Mouse (Mus musculus) intestine, embryonic 16.5 days (tissue): ENCODE data around the gene Xirp1. TPM values are rescaled to one million over a fixed set of nuclear protein-coding genes. Genes with fewer than 3 reads are reported as not detected.
A peak's percentile ranks its signal among the peaks of the same experiment; 100 is the strongest.

Source experiments
- ATAC-seq: fragments of 200-750 bp; cut with Nextera tagmentation; 2 replicates; pipeline ENCODE4 v1.8.0; 2017; ENCODE audit warnings: moderate TSS enrichment, moderate library complexity
- H3K27ac ChIP-seq: fragments of 300-500 bp; sonication (generic); 2 replicates; pipeline ENCODE4 v1.5.1; 2014; ENCODE audit warnings: mild to moderate bottlenecking, low read length
- H3K27me3 ChIP-seq: fragments of 300-500 bp; sonication (generic); replicated peaks from 2 replicates; pipeline ENCODE4 v1.6.1; 2014; ENCODE audit warnings: low read length, control low read depth, mixed read lengths; ENCODE audit not compliant: control insufficient read depth, insufficient read depth
- H3K36me3 ChIP-seq: fragments of 300-500 bp; sonication (generic); 2 replicates; pipeline ENCODE4 v1.6.1; 2014; ENCODE audit warnings: low read length, control low read depth; ENCODE audit not compliant: control insufficient read depth, insufficient read depth
- H3K4me1 ChIP-seq: fragments of 300-500 bp; sonication (generic); 2 replicates; pipeline ENCODE4 v1.6.1; 2014; ENCODE audit warnings: low read length, control low read depth, mixed read lengths; ENCODE audit not compliant: control insufficient read depth, insufficient read depth
- H3K4me2 ChIP-seq: fragments of 300-500 bp; sonication (generic); 2 replicates; pipeline ENCODE4 v1.6.1; 2014; ENCODE audit warnings: low read depth, low read length, control low read depth
- H3K4me3 ChIP-seq: fragments of 300-500 bp; sonication (generic); 2 replicates; pipeline ENCODE4 v1.5.1; 2014; ENCODE audit warnings: mild to moderate bottlenecking, low read length
- H3K9ac ChIP-seq: fragments of 300-500 bp; sonication (generic); 2 replicates; pipeline ENCODE4 v1.6.1; 2014; ENCODE audit warnings: low read depth, low read length
- H3K9me3 ChIP-seq: fragments of 300-500 bp; sonication (generic); 2 replicates; pipeline ENCODE4 v1.6.1; 2016; ENCODE audit warnings: low read length, control low read depth; ENCODE audit not compliant: control insufficient read depth
- WGBS: fragments of 180-500 bp; shearing (Covaris S2); extraction: QIAGEN DNeasy Blood & Tissue Kit; methylation state at CpG from one replicate; pipeline ENCODE4 v1.1.7; 2014; 5-methylcytosine and 5-hydroxymethylcytosine counted together
- polyA plus RNA-seq: library from polyadenylated mRNA; unstranded; fragments of >200 nt; fragmentation: Nextera tagmentation; extraction: Ambion mirVana; gene quantifications from 2 replicates; pipeline ENCODE4 v1.2.1, GENCODE M21; 2015

Gene Xirp1
- polyA plus RNA-seq, 1 experiment from 2014 or later: 0.06 TPM

GRCm38 (mm10) chr9:120027401-120028151, 4.2 kb upstream of the Xirp1 start:
- ATAC-seq: peak; percentile 54; the same call in 1 of the 2 replicates
- WGBS: 25% methylated on average over 14 of the region's 14 CpGs
- H3K4me2 ChIP-seq: no peak overlapping the region
- peaks cover 5% of the 10 kb centered on the region; the same call in 1 of the 2 replicates for H3K4me1 ChIP-seq
- H3K9ac ChIP-seq: peak overlapping the region; percentile 37; the same call in 1 of the 2 replicates
- H3K4me3 ChIP-seq: no peak overlapping the region
- H3K27me3 ChIP-seq: no peaks in the 10 kb centered on the region
- H3K27ac ChIP-seq: no peak overlapping the region
- no peaks in the 10 kb centered on the region for H3K9me3 ChIP-seq
- no peaks in the 10 kb centered on the region for H3K36me3 ChIP-seq

- H3K9ac ChIP-seq: no peak overlapping the region; the same call in 1 of the 2 replicates
- no peaks in the 10 kb centered on the region for H3K27me3 ChIP-seq
- H3K27ac ChIP-seq: no peak overlapping the region
- H3K4me1 ChIP-seq: peaks cover 17% of the 10 kb centered on the region
- WGBS: 80% methylated on average over 5 of the region's 5 CpGs
- no peak for ATAC-seq
- no peak overlapping the region for H3K4me3 ChIP-seq
- no peaks in the 10 kb centered on the region for H3K9me3 ChIP-seq
- no peak overlapping the region for H3K4me2 ChIP-seq
- H3K36me3 ChIP-seq: no peaks in the 10 kb centered on the region
Observed at GRCm38 (mm10) chr9:120024625-120025024, 1.2 kb upstream of the Xirp1 start.

GRCm38 (mm10) chr9:120024171-120024570, 773 bp upstream of the Xirp1 start:
- Histone ChIP-seq H3K9ac (no peak overlapping the region), H3K9me3 (no peaks in the 10 kb centered on the region), H3K4me3 (no peak overlapping the region), H3K27me3 (no peaks in the 10 kb centered on the region), H3K36me3 (no peaks in the 10 kb centered on the region), H3K27ac (no peak overlapping the region), H3K4me1 (peaks cover 17% of the 10 kb centered on the region), H3K4me2 (no peak overlapping the region)
- WGBS: 79% methylated on average over 10 of the region's 10 CpGs
- ATAC-seq: no peak

GRCm38 (mm10) chr9:120021164-120021563, 2.2 kb downstream of the Xirp1 start:
- no peaks in the 10 kb centered on the region for H3K27me3 ChIP-seq
- no peaks in the 10 kb centered on the region for H3K36me3 ChIP-seq
- no peak overlapping the region for H3K4me2 ChIP-seq
- ATAC-seq: peak; percentile 31; the same call in 1 of the 2 replicates
- H3K4me3 ChIP-seq: no peak overlapping the region
- peaks cover 12% of the 10 kb centered on the region for H3K4me1 ChIP-seq
- no peaks in the 10 kb centered on the region for H3K9me3 ChIP-seq
- WGBS: 40% methylated on average over 5 of the region's 5 CpGs
- H3K9ac ChIP-seq: 0 out of 2 replicates have a peak overlapping the region, but pooled peaks have one; percentile 24
- H3K27ac ChIP-seq: peak overlapping the region; percentile 33; the same call in 1 of the 2 replicates

DNA sequence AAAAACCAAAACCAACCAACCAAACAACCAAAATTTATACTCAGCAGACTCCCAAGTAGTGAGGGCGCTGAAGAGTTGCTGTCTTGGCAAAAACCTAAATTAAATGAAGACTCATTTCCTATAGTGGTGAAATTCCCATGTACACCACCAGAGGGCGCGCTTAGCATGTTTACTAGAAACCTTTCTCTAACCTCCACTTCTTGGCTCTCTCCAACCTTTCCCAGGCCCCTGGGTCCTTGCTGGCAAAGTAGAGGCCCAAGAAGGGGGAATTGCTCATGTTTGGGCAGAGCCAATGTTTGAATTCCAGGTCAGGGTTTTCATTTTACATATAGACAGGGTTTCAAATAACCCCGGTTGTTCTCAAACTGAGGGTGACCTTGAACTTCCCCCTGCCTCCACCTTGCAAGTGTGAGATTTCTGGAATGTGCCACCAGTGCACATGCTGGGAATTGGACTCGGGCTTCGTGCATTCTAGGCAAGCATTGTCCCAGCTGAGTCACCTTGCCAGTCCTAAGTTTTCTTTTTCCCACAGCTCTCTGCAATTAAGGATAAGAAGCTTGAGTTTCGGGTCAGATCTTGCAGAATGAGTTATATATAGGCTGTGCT, 3.0 kb downstream of the Xirp1 start:
- Histone ChIP-seq H3K27me3 (no peaks in the 10 kb centered on the region), H3K9me3 (no peaks in the 10 kb centered on the region), H3K27ac (no peak overlapping the region), H3K4me3 (no peak overlapping the region), H3K4me1 (peaks cover 12% of the 10 kb centered on the region), H3K9ac (no peak overlapping the region), H3K36me3 (no peaks in the 10 kb centered on the region), H3K4me2 (no peak overlapping the region)
- WGBS: 43% methylated on average over 7 of the region's 7 CpGs
- ATAC-seq: peak; percentile 32; the same call in 1 of the 2 replicates

GRCm38 (mm10) chr9:120016956-120017355, 6.4 kb downstream of the Xirp1 start:
- peaks cover 12% of the 10 kb centered on the region for H3K4me1 ChIP-seq
- no peaks in the 10 kb centered on the region for H3K9me3 ChIP-seq
- WGBS: 63% methylated on average over 10 of the region's 10 CpGs
- no peaks in the 10 kb centered on the region for H3K27me3 ChIP-seq
- H3K9ac ChIP-seq: no peak overlapping the region
- H3K4me3 ChIP-seq: no peak overlapping the region
- H3K4me2 ChIP-seq: no peak overlapping the region
- H3K36me3 ChIP-seq: no peaks in the 10 kb centered on the region
- no peak for ATAC-seq
- no peak overlapping the region for H3K27ac ChIP-seq

GRCm38 (mm10) chr9:120014828-120015227, 8.6 kb downstream of the Xirp1 start:
- no peaks in the 10 kb centered on the region for H3K36me3 ChIP-seq
- 0 out of 2 replicates have a peak overlapping the region, but pooled peaks have one; percentile 24 for H3K9ac ChIP-seq
- no peak overlapping the region for H3K4me2 ChIP-seq
- H3K9me3 ChIP-seq: no peaks in the 10 kb centered on the region
- WGBS: 66% methylated on average over 6 of the region's 6 CpGs
- H3K4me3 ChIP-seq: no peak overlapping the region
- no peaks in the 10 kb centered on the region for H3K27me3 ChIP-seq
- H3K4me1 ChIP-seq: peaks cover 7% of the 10 kb centered on the region
- no peak for ATAC-seq
- H3K27ac ChIP-seq: no peak overlapping the region

DNA sequence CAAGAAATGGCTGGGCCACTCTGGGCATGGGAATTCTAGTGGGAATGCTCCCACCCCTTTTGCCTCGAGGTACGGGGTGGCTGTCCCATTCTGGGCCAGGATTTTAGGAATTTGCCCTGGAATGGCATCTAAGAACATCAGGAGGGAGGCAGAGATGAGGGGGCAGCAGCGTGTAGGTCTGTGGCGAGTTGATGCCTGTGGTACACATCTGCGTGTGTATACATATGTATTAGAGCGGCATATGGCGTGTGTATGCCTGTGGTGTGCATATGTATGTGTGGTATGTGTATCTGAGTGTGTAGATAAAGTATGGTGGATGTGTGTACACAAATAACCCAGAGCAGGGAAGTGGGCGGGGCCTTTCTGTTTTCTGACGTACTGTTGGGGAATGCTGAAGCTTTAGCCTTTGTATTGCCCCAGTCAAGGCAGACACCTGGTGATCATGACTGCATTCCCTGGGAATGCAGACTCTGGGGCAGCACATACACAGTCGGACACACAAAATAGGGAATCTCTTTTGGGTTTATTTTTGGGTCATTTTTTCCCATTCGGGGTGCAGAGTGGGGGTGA, 10.1 kb downstream of the Xirp1 start:
- WGBS: 68% methylated on average over 11 of the region's 11 CpGs
- no peak overlapping the region for H3K9ac ChIP-seq
- H3K4me2 ChIP-seq: no peak overlapping the region
- H3K4me1 ChIP-seq: peaks cover 7% of the 10 kb centered on the region
- H3K27ac ChIP-seq: no peak overlapping the region
- no peaks in the 10 kb centered on the region for H3K27me3 ChIP-seq
- H3K36me3 ChIP-seq: no peaks in the 10 kb centered on the region
- no peak overlapping the region for H3K4me3 ChIP-seq
- ATAC-seq: no peak
- H3K9me3 ChIP-seq: no peaks in the 10 kb centered on the region

DNA sequence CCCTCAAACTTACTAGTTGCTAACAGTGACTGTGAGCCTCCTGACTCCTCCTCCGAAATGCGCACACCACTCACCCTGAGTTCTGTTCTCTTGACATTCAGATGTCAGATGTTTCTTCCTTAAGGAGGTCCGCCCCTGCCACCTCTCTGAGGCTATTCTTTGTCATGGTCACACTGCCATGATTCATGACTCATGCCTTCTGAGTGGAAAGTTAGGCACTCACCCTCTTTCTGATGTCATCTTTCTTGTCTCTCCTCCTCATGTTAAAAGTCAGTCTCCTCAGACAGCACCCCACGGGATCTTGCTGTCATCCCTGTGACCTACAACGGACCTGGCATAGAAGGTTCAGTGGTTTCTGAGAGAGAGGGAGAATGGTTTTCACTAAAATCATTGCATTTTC, 10.6 kb downstream of the Xirp1 start:
- 91% methylated on average over 5 of the region's 5 CpGs for WGBS

More for the DNA sequence above, 10.6 kb downstream of the Xirp1 start:
- H3K36me3 ChIP-seq: no peaks in the 10 kb centered on the region
- no peak overlapping the region for H3K9ac ChIP-seq
- no peaks in the 10 kb centered on the region for H3K27me3 ChIP-seq
- H3K4me3 ChIP-seq: no peak overlapping the region
- H3K27ac ChIP-seq: no peak overlapping the region
- H3K4me2 ChIP-seq: no peak overlapping the region
- H3K4me1 ChIP-seq: peaks cover 7% of the 10 kb centered on the region
- ATAC-seq: no peak
- H3K9me3 ChIP-seq: peaks cover 1% of the 10 kb centered on the region; the same call in 1 of the 2 replicates
